Mouse (Mus musculus): Measurements from ENCODE around the gene Cdcp1. TPM values are rescaled to one million over a fixed set of nuclear protein-coding genes. Genes with fewer than 3 reads are reported as not detected.

Cdcp1 gene
- total RNA-seq, 2 experiments from 2014 or later = 0.13 TPM; not detected in 1

- no peak for DNase-seq
Observed at GRCm38 (mm10) chr9:123207895-123208294, 7.9 kb downstream of the Cdcp1 start.

GRCm38 (mm10) chr9:123206948-123207347 is 8.9 kb downstream of the Cdcp1 start:
- DNase-seq = peak in 1 of 2 experiments; percentile 25

- DNase-seq = no peak
Observed at GRCm38 (mm10) chr9:123206526-123206925, 9.3 kb downstream of the Cdcp1 start.

- no peak for DNase-seq
Observed at GRCm38 (mm10) chr9:123200116-123200515, 15.7 kb downstream of the Cdcp1 start.

- no peak for DNase-seq
Observed at GRCm38 (mm10) chr9:123188271-123188670, 27.6 kb downstream of the Cdcp1 start.

- DNase-seq = no peak
Observed at GRCm38 (mm10) chr9:123187589-123187988, 28.2 kb downstream of the Cdcp1 start.

GRCm38 (mm10) chr9:123186151-123186550 is 29.7 kb downstream of the Cdcp1 start:
- DNase-seq = no peak

GRCm38 (mm10) chr9:123185546-123185945 is 30.3 kb downstream of the Cdcp1 start:
- DNase-seq = no peak

- no peak for DNase-seq
Observed at GRCm38 (mm10) chr9:123183226-123183625, 32.6 kb downstream of the Cdcp1 start.

GRCm38 (mm10) chr9:123180003-123180402 is 35.8 kb downstream of the Cdcp1 start:
- peak; percentile 7 to 37 for DNase-seq

GRCm38 (mm10) chr9:123177380-123178048 is 38.3 kb downstream of the Cdcp1 start:
- DNase-seq = no peak

GRCm38 (mm10) chr9:123174356-123174755 is 41.5 kb downstream of the Cdcp1 start:
- no peak for DNase-seq

- DNase-seq = no peak
Observed at GRCm38 (mm10) chr9:123173760-123174159, 42.1 kb downstream of the Cdcp1 start.

- DNase-seq = no peak
Observed at GRCm38 (mm10) chr9:123165781-123166443, 49.9 kb downstream of the Cdcp1 start.

GRCm38 (mm10) chr9:123162985-123163694 is 52.7 kb downstream of the Cdcp1 start:
- no peak for DNase-seq

GRCm38 (mm10) chr9:123161792-123162191 is 54.0 kb downstream of the Cdcp1 start:
- no peak for DNase-seq

- DNase-seq = peak; percentile 69 to 77
Observed at GRCm38 (mm10) chr9:123159330-123159729, 56.5 kb downstream of the Cdcp1 start.

- no peak for DNase-seq
Observed at GRCm38 (mm10) chr9:123158125-123158836, 57.6 kb downstream of the Cdcp1 start.

- no peak for DNase-seq
Observed at GRCm38 (mm10) chr9:123157699-123158098, 58.1 kb downstream of the Cdcp1 start.

GRCm38 (mm10) chr9:123156910-123157361 is 58.9 kb downstream of the Cdcp1 start:
- DNase-seq = peak; percentile 63 to 77

GRCm38 (mm10) chr9:123153121-123153520 is 62.7 kb downstream of the Cdcp1 start:
- DNase-seq = no peak

- DNase-seq = no peak
Observed at GRCm38 (mm10) chr9:123152026-123152425, 63.8 kb downstream of the Cdcp1 start.
